Mouse (Mus musculus) heart, postnatal 25 days (tissue): ENCODE measurements at regions not wholly inside any gene's neighbourhood (a gene's known extent, or its start where the extent isn't known, plus 50 kb on each side); places are given as distances from the start of the nearest gene placed in this dataset.

ENCODE experiments used
- DNase-seq: peaks from one replicate; pipeline ENCODE4 v3.0.0; 2022; ENCODE audit warnings: low spot score
- intact Hi-C: fragments of 180-260 bp; cut with DNase I; formaldehyde crosslinking; loops from one replicate; pipeline ENCODE4 v1.15.1; 2025

DNA sequence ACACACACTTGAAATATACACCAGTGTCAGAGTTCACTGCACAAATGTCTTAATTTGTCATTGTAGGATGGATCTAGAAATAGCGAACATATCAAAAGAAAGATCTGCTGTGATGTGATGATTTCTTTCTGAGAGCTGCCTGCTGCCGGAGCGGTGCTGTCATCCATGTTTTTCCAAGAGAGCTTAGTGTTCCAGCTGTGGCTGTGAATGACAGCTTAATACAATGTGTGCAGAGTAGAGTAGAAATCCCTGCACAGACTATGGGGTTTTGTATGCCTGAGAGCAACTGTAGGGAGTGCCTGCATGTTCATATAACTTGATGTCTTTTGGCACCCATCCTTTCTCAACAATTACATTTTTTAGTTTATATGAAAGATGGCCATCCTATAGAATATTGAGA is 274.6 kb upstream of the Btbd3 start:
- no peak for DNase-seq
- intact Hi-C loops = no loop called here

GRCm38 (mm10) chr2:137977767-137978166 is 278.6 kb upstream of the Btbd3 start:
- intact Hi-C loops = no loop called here
- no peak for DNase-seq

DNA sequence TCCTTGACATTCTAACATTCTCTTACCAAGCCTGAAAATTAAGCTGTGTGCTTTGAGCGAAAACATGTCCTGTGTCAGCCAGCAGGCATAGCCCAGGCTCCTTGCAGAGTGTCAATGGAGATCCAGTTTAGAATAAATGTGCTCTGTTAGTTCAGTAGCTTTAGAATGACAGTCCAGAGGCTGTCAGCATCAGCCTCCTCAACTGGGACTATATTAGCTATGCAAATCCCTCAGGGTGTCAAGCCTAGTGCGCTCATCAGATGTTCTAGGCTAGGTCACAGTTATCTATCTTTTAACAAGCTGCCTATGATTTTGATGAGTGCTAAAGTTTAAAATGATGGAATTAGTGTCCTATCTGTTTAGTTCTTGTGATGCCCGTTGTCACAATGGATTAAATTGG is 281.7 kb upstream of the Btbd3 start:
- no peak for DNase-seq
- intact Hi-C loops = no loop called here

GRCm38 (mm10) chr2:137969156-137969555 is 287.2 kb upstream of the Btbd3 start:
- intact Hi-C loops = no loop called here

GRCm38 (mm10) chr2:137966460-137967076 is 289.8 kb upstream of the Btbd3 start:
- no peak for DNase-seq
- intact Hi-C loops = no loop called here

More at GRCm38 (mm10) chr2:137969156-137969555, 287.2 kb upstream of the Btbd3 start:
- no peak for DNase-seq

DNA sequence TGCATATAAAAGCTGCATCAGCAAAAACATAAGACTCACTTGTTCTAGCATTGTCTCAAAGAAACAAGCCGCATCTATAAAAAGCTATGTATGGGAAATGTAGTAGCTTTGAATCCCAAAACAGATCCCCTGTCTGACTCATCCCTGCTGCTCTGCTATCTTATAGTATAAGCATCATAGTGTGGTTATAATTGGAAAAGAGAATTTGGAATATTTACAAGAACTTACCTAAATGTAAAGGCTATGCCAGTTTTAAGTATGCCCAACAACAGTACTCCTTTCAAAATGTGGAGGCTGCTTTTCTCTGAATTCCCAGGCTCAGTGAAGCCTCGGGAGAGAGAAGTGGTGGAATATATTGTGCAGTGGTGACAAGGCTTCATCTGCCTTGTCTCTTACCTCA is 301.5 kb upstream of the Btbd3 start:
- DNase-seq = no peak
- intact Hi-C loops = no loop called here

GRCm38 (mm10) chr2:137953144-137953543 is 303.2 kb upstream of the Btbd3 start:
- no peak for DNase-seq
- intact Hi-C loops = no loop called here

- intact Hi-C loops = no loop called here
- DNase-seq = no peak
Observed at GRCm38 (mm10) chr2:137951942-137952341, 304.4 kb upstream of the Btbd3 start.

GRCm38 (mm10) chr2:137950931-137951330 is 305.4 kb upstream of the Btbd3 start:
- intact Hi-C loops = no loop called here
- DNase-seq = no peak

GRCm38 (mm10) chr2:137942753-137943152 is 313.6 kb upstream of the Btbd3 start:
- intact Hi-C loops = loop anchor here (5.0 to 10.0 kb wide), 6 partner anchors 210 to 1795 kb away; partner anchors contain the start of gene Jag1
- peak; percentile 24 for DNase-seq

- intact Hi-C loops = no loop called here
- DNase-seq = no peak
Observed at GRCm38 (mm10) chr2:137939591-137939990, 316.8 kb upstream of the Btbd3 start.

GRCm38 (mm10) chr2:137938831-137939480 is 317.4 kb upstream of the Btbd3 start:
- DNase-seq = no peak
- intact Hi-C loops = no loop called here

- DNase-seq = no peak
- intact Hi-C loops = no loop called here
Observed at GRCm38 (mm10) chr2:137936613-137937012, 319.8 kb upstream of the Btbd3 start.

GRCm38 (mm10) chr2:137932931-137933330 is 323.4 kb upstream of the Btbd3 start:
- DNase-seq = no peak
- intact Hi-C loops = no loop called here

DNA sequence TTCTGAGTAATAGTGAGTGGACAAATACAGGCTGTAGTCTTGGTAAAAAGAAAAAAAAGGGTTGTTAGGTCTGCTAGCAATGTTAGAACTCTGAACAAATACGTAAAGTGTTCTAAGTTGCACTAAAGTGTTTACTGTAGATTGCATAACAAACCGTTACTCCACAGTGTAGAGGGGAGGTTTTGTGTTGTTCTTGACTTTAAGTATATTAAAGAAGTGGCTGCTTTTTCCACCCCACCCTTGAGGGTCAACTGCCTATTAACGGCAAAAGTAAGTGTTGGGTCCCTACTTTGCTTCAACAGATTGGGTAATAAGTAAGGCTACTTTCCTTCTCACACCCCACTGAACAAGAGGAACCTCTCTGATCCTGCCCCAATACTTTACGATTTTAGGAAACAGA is 323.9 kb upstream of the Btbd3 start:
- intact Hi-C loops = no loop called here
- DNase-seq = no peak

- DNase-seq = no peak
- intact Hi-C loops = no loop called here
Observed at GRCm38 (mm10) chr2:137925488-137925887, 330.9 kb upstream of the Btbd3 start.

GRCm38 (mm10) chr2:137924576-137924975 is 331.8 kb upstream of the Btbd3 start:
- no peak for DNase-seq
- intact Hi-C loops = no loop called here

- no peak for DNase-seq
- intact Hi-C loops = no loop called here
Observed at GRCm38 (mm10) chr2:137898425-137898824, 357.9 kb upstream of the Btbd3 start.

GRCm38 (mm10) chr2:137880211-137881031 is 375.9 kb upstream of the Btbd3 start:
- DNase-seq = no peak
- intact Hi-C loops = no loop called here

- intact Hi-C loops = no loop called here
- no peak for DNase-seq
Observed at GRCm38 (mm10) chr2:137869676-137870075, 386.7 kb upstream of the Btbd3 start.

GRCm38 (mm10) chr2:137854494-137854893 is 401.9 kb upstream of the Btbd3 start:
- DNase-seq = peak; percentile 4

More at GRCm38 (mm10) chr2:137854494-137854893, 401.9 kb upstream of the Btbd3 start:
- intact Hi-C loops = no loop called here
